Mouse (Mus musculus) midbrain, embryonic 12.5 days (tissue): Measurements from ENCODE around the gene Apoc1. TPM values are rescaled to one million over a fixed set of nuclear protein-coding genes. Genes with fewer than 3 reads are reported as not detected.

Source experiments
- ATAC-seq: fragments of 200-750 bp; cut with Nextera tagmentation; 2 replicates; pipeline ENCODE4 v1.8.0; 2017; ENCODE audit warnings: low read depth, moderate TSS enrichment, moderate library complexity; ENCODE audit not compliant: low FRiP score
- H3K27ac ChIP-seq: fragments of 300-500 bp; sonication (generic); replicated peaks from 2 replicates; pipeline ENCODE4 v1.5.1; 2016; ENCODE audit warnings: mild to moderate bottlenecking
- H3K27me3 ChIP-seq: fragments of 300-500 bp; sonication (generic); 2 replicates; pipeline ENCODE4 v1.6.1; 2016; ENCODE audit warnings: mild to moderate bottlenecking
- H3K36me3 ChIP-seq: fragments of 300-500 bp; sonication (generic); 2 replicates; pipeline ENCODE4 v1.6.1; 2016
- H3K4me1 ChIP-seq: fragments of 300-500 bp; sonication (generic); 2 replicates; pipeline ENCODE4 v1.6.1; 2016
- H3K4me2 ChIP-seq: fragments of 300-500 bp; sonication (generic); replicated peaks from 2 replicates; pipeline ENCODE4 v1.6.1; 2016; ENCODE audit warnings: mild to moderate bottlenecking, moderate library complexity
- H3K4me3 ChIP-seq: fragments of 300-500 bp; sonication (generic); 2 replicates; pipeline ENCODE4 v1.5.1; 2016; ENCODE audit warnings: mild to moderate bottlenecking
- H3K9ac ChIP-seq: fragments of 300-500 bp; sonication (generic); replicated peaks from 2 replicates; pipeline ENCODE4 v1.6.1; 2016; ENCODE audit warnings: mild to moderate bottlenecking, moderate library complexity
- H3K9me3 ChIP-seq: fragments of 300-500 bp; sonication (generic); 2 replicates; pipeline ENCODE4 v1.6.1; 2016; ENCODE audit warnings: mild to moderate bottlenecking
- WGBS: fragments of 180-500 bp; shearing (Covaris S2); methylation state at CpG from one replicate; pipeline ENCODE4 v1.1.7; 2016; 5-methylcytosine and 5-hydroxymethylcytosine counted together
- polyA plus RNA-seq: library from polyadenylated mRNA; unstranded; fragments of >200 nt; fragmentation: Nextera tagmentation; extraction: Ambion mirVana; gene quantifications from 2 replicates; pipeline ENCODE4 v1.2.1, GENCODE M21; 2016

Gene Apoc1
- polyA plus RNA-seq, 1 experiment from 2014 or later, result 1.8 TPM

GRCm38 (mm10) chr7:19717346-19717745 is 24.9 kb upstream of the Apoc1 start:
- Histone ChIP-seq H3K4me2 (no peak overlapping the region), H3K36me3 (peaks cover 31% of the 10 kb centered on the region), H3K9ac (no peak overlapping the region), H3K9me3 (peaks cover 13% of the 10 kb centered on the region), H3K4me1 (peaks cover 25% of the 10 kb centered on the region), H3K27me3 (no peaks in the 10 kb centered on the region), H3K4me3 (no peak overlapping the region), H3K27ac (no peak overlapping the region)
- 90% methylated on average over 4 of the region's 4 CpGs for WGBS
- no peak for ATAC-seq

- Histone ChIP-seq H3K36me3 (peaks cover 37% of the 10 kb centered on the region), H3K9ac (peak overlapping the region; percentile 43; the same call in 1 of the 2 replicates), H3K27me3 (no peaks in the 10 kb centered on the region), H3K4me1 (peaks cover 25% of the 10 kb centered on the region), H3K27ac (peak overlapping the region; percentile 80), H3K4me2 (peak overlapping the region; percentile 48), H3K9me3 (peaks cover 13% of the 10 kb centered on the region), H3K4me3 (0 out of 2 replicates have a peak overlapping the region, but pooled peaks have one; percentile 30)
- no peak for ATAC-seq
- WGBS, result 82% methylated on average over 2 of the region's 2 CpGs
Measured at GRCm38 (mm10) chr7:19716822-19717221, 24.4 kb upstream of the Apoc1 start.

GRCm38 (mm10) chr7:19716055-19716682 is 23.7 kb upstream of the Apoc1 start:
- WGBS, result 7% methylated on average over 18 of the region's 18 CpGs
- Histone ChIP-seq H3K4me3 (peak overlapping the region; percentile 30), H3K36me3 (peaks cover 39% of the 10 kb centered on the region), H3K4me1 (peaks cover 25% of the 10 kb centered on the region), H3K4me2 (peak overlapping the region; percentile 48), H3K9ac (peak overlapping the region; percentile 43), H3K9me3 (peaks cover 9% of the 10 kb centered on the region), H3K27ac (peak overlapping the region; percentile 80), H3K27me3 (no peaks in the 10 kb centered on the region)
- ATAC-seq, result no peak

DNA sequence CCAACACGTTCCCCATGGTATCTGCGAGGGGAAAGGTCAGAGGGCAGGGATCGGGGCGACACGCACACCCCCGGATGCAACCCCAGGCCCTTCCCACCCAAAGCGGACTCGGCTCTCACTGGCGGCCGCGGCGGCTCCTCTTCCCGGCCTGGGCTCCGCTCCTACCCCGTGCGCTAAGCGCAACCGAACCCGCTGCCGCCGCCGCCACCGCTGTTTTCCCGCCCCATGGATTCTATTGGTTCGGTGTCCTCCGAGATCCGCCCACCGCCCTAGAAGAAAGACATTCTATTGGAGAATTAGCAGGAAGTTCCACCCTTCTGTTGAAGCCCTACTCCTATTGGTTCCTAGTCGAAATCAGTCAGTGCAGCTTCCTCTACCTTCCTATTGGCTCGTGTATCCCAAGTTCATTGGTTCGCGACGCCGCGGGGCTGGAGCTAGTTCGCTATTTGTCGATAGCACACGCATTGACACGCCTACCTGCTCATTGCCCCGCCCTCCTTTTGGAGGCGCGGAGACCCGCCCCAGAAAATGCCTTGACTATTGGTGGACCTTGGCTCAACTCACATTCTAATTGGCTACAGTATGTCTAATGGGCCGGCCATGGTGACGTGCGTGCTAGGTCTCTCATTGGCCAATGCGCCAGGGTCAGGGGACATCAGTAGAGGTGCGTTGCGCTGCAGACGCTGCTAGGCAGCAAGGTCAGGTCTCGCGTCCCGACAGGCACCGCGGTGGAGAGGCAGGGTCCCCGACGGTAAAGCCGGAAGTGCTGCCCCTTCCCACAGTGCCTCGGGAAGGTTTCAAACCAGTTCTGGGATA is 23.0 kb upstream of the Apoc1 start, which contains the start of gene Tomm40:
Gene Tomm40, minus strand, starts transcription at position 200 of the 816 bp plus-strand sequence.
- Histone ChIP-seq H3K36me3 (peaks cover 40% of the 10 kb centered on the region), H3K27me3 (no peaks in the 10 kb centered on the region), H3K27ac (peak within 1 kb of the TSS; percentile 80), H3K4me3 (peak within 1 kb of the TSS; percentile 99), H3K4me2 (peak within 1 kb of the TSS; percentile 99), H3K9me3 (peaks cover 1% of the 10 kb centered on the region; the same call in 1 of the 2 replicates), H3K9ac (peak within 1 kb of the TSS; percentile 95), H3K4me1 (peaks cover 25% of the 10 kb centered on the region)
- under 1% methylated on average over 59 of the region's 59 CpGs for WGBS
- peak; percentile 99 for ATAC-seq

DNA sequence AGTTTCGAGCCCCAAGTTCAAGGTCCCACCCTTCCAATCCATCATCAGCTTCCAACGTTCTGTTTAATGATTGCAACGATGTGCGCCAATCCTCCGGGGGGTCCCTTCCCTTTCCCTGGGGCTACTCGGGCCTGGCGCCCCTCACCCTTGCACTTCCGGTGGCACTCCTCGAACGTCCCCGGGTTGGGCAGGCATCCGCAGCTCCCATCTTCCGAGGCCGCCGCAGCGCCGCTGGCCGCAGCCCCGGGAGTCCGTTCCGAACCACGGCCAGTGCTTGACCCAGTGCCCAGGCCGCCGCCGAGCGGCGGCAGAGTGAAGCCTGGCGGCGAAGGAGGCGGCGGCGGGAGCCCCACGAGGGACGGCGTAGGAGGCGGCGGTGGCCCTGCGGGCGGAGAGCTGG is 22.4 kb upstream of the Apoc1 start:
- peak overlapping the region; percentile 68 for H3K27ac ChIP-seq
- no peaks in the 10 kb centered on the region for H3K9me3 ChIP-seq
- WGBS, result under 1% methylated on average over 39 of the region's 39 CpGs
- peak overlapping the region; percentile 95 for H3K9ac ChIP-seq
- peak overlapping the region; percentile 99 for H3K4me3 ChIP-seq
- peaks cover 25% of the 10 kb centered on the region for H3K4me1 ChIP-seq
- H3K27me3 ChIP-seq, result no peaks in the 10 kb centered on the region
- H3K36me3 ChIP-seq, result peaks cover 44% of the 10 kb centered on the region
- no peak for ATAC-seq
- peak overlapping the region; percentile 99 for H3K4me2 ChIP-seq

DNA sequence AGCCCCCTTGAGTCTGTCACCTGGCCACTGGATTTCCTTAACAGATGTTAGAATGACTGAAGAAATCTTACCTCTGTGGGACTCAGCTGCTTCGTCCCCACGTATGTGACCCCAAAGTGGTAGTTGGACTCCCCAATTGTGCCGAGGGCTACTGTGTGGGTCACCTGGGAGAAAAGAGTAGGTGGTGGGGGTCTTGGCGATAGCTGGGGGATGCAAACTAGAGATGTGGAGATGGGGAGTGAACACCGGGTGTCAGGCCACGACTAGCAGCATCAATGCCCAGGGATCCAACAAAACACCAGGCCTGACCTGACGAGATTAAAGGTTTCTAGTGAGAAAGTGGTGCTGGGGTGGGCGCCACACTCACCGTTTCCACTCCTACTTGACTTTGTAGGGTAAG is 21.1 kb upstream of the Apoc1 start:
- Histone ChIP-seq H3K4me3 (0 out of 2 replicates have a peak overlapping the region, but pooled peaks have one; percentile 6), H3K36me3 (peaks cover 57% of the 10 kb centered on the region), H3K27ac (no peak overlapping the region), H3K4me1 (peaks cover 25% of the 10 kb centered on the region), H3K4me2 (no peak overlapping the region), H3K27me3 (no peaks in the 10 kb centered on the region), H3K9ac (0 out of 2 replicates have a peak overlapping the region, but pooled peaks have one; percentile 2), H3K9me3 (no peaks in the 10 kb centered on the region)
- ATAC-seq, result no peak
- 88% methylated on average over 9 of the region's 9 CpGs for WGBS

DNA sequence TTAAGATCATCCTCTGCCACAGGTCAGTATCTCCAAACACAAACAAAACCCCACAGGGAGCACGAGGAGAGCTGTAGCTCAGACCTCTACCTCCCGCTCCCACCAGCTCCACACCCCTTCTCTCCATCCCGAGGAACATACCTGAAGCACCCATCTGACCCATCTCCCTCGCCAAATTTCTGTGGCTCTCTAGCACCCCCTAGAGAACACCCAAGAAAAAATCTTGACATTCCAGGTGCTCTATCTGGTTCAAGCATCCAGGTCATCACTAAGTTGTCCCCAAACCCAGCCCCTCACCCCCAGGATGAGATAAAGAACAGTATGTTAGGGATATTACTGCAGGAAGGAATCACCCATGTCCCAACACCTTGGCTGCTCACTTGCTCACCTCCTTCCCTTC is 20.7 kb upstream of the Apoc1 start:
- Histone ChIP-seq H3K4me1 (peaks cover 25% of the 10 kb centered on the region), H3K36me3 (peaks cover 59% of the 10 kb centered on the region), H3K27me3 (no peaks in the 10 kb centered on the region), H3K27ac (no peak overlapping the region), H3K4me3 (no peak overlapping the region), H3K4me2 (no peak overlapping the region), H3K9ac (0 out of 2 replicates have a peak overlapping the region, but pooled peaks have one; percentile 2), H3K9me3 (no peaks in the 10 kb centered on the region)
- ATAC-seq, result no peak
- WGBS, result 57% methylated on average over 4 of the region's 4 CpGs

- H3K4me2 ChIP-seq, result no peak overlapping the region
- H3K36me3 ChIP-seq, result peaks cover 64% of the 10 kb centered on the region
- 76% methylated on average over 4 of the region's 4 CpGs for WGBS
Measured at GRCm38 (mm10) chr7:19712414-19712813, 20.0 kb upstream of the Apoc1 start.

DNA sequence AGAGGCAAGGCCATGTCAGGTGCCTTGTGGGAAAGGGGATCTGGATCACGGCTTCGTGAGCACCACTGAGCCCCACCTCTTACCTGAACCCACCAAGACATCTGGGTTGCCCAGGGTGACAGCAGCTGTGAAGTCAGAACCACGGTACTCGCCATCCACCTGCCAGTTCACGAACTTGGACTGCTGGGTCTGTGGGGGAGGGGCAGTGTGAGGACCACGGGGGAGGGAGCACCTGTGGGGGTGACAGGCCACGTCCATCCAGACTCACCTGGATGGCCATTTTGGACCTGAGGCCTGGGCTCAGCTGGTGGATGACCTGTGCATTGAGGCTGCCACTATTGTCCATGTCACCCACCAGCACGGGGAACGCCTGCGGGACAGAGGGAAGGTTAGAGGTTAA is 18.2 kb upstream of the Apoc1 start:
- 93% methylated on average over 10 of the region's 10 CpGs for WGBS
- no peak for ATAC-seq
- no peak overlapping the region for H3K4me2 ChIP-seq
- no peak overlapping the region for H3K4me3 ChIP-seq
- H3K9ac ChIP-seq, result no peak overlapping the region
- H3K27me3 ChIP-seq, result no peaks in the 10 kb centered on the region
- H3K36me3 ChIP-seq, result peaks cover 71% of the 10 kb centered on the region
- no peak overlapping the region for H3K27ac ChIP-seq
- H3K9me3 ChIP-seq, result no peaks in the 10 kb centered on the region
- H3K4me1 ChIP-seq, result peaks cover 16% of the 10 kb centered on the region

More at GRCm38 (mm10) chr7:19712414-19712813, 20.0 kb upstream of the Apoc1 start:
- Histone ChIP-seq H3K9ac (no peak overlapping the region), H3K4me1 (peaks cover 25% of the 10 kb centered on the region), H3K9me3 (no peaks in the 10 kb centered on the region), H3K27ac (no peak overlapping the region), H3K27me3 (no peaks in the 10 kb centered on the region), H3K4me3 (no peak overlapping the region)
- ATAC-seq, result no peak

DNA sequence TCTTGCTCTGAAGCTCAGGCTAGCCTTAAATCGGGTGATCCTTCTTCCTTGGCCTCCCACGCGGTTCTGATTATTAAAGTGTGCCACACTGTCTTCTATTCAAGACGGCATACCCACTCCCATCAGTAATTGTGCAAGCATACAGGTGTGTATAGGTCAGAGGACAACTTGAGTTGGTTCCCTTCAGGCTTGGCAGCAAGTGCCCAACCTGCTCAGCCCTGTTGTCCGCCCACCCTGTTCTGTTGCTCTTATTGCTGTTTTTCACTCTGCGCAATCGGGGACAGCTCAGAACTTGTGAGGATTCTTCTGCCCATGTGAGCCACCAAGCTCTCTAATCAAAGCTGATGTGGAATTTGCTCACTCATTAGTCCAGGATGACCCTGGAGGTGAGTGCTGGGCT is 12.8 kb upstream of the Apoc1 start:
- Histone ChIP-seq H3K4me3 (no peak overlapping the region), H3K36me3 (peaks cover 66% of the 10 kb centered on the region)

DNA sequence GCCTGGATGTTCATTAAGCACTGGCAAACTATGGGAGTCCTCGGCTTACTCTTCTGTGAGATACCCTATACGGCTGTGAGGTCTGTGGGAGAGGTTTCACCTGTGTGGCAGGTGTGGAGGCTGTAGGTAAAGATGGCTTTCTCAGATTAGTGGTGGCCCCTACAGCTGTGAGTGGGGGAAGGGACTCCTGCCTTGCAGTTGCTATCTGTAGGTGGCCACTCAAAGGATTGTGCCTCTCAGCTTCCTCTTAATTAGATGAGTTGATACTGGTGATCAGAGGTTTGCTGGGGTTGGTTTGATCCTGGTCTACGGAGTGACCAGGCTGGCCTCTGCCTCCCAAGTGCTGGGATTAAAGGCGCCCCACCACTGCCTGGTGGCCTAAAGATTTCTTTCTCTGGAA is 12.0 kb upstream of the Apoc1 start:
- Histone ChIP-seq H3K27me3 (no peaks in the 10 kb centered on the region), H3K9me3 (no peaks in the 10 kb centered on the region), H3K27ac (no peak overlapping the region), H3K4me3 (no peak overlapping the region), H3K4me1 (peaks cover 5% of the 10 kb centered on the region; the same call in 1 of the 2 replicates), H3K36me3 (peaks cover 59% of the 10 kb centered on the region), H3K4me2 (no peak overlapping the region), H3K9ac (no peak overlapping the region)
- no peak for ATAC-seq
- WGBS, result 94% methylated on average over 4 of the region's 4 CpGs

More for the DNA sequence above, 12.8 kb upstream of the Apoc1 start:
- Histone ChIP-seq H3K9me3 (no peaks in the 10 kb centered on the region), H3K27ac (no peak overlapping the region), H3K9ac (no peak overlapping the region), H3K27me3 (no peaks in the 10 kb centered on the region), H3K4me1 (peaks cover 3% of the 10 kb centered on the region; the same call in 1 of the 2 replicates), H3K4me2 (no peak overlapping the region)
- WGBS, result 92% methylated on average over 7 of the region's 7 CpGs
- no peak for ATAC-seq
